Mouse (Mus musculus) kidney, adult 8-10 months (tissue): Measurements from ENCODE around the gene Zfp57.
"Not testable (repeated sequence)": the region's sequence is repeated elsewhere in the genome, so short reads cannot be mapped to it uniquely, and the experiment has no call there.

Experiments used
- DNase-seq, 2 experiments: peaks; one replicate each; pipeline ENCODE4 v3.0.0; 2022

Zfp57 gene

DNA sequence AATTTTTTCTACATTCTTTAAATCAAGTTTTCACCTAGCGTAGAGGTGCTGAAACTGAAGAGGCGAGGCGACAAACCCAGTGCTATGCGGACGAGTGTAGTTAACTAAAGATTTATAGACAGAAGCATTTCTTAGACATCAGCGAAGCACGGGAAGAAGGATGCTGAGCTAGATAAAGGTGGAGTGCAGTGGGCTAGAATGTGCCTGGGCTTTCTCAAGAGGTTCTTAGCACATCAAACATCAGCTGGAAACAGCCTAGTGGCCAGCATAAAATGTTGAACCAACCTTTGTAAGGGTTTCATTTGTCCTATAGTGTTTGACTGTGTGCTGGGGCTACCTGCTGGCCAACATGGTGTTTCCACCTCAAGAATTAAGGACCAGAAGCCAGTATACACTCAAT is at the start of gene Zfp57:
TSS of gene Zfp57 (plus strand) at position 301 of the 400 bp plus-strand sequence.
- DNase-seq = no peak

GRCm38 (mm10) chr17:36952631-36953030 is 48.3 kb upstream of the Zfp57 start:
- no peak for DNase-seq

DNA sequence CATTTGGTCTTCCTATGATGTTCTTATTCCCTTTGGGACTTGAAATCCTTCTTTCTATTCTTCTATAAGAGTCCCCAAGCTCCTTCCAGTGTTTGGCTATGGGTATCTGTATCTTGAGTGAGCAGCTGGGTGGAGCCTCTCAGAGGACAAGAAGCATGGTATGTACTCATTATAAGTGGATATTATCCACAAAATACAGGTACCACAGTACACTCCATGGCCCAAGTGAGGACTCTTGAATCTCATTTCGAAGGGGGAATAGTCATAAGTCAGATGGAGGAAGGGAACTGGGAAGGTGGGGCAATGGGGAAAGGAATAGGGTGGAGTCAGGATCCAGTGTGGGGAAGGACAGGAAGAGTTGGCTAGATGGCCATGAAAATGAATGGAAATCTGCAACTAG is 47.9 kb upstream of the Zfp57 start:
- DNase-seq = no peak

DNA sequence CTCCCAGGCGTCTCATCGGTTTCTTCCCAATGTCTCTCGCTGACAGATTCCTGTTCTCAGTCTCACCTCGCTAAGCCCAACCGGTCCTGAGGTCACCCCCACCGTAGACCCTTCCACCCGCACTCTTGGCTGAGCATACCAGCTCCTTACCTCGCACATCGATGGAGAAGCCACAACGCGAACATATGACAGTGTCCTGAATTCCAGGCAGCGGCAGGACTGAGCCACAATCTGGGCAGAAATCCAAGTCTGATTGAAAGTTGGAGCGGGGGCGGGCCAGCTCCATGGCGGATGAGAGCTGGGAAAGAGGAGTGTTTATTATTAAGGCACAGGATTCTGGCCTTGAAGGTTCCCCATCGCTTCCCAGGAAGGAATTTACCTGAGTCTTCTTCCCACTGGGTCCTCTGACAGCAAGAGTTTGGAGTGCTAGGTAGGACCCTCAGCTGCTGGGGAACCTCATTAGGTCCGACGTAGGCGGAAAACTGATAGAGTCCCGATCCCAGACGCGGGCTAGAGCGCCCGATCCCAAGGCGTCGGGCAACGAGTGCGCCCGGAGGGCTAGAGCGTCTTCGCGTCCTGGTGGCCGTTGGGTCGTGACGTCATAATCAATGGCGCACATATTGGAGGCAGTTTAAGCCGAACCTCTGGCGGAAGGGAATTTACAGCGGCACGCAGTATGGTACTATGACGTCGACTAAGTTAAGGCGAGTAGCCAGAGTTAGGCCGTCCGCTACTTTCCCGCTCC is 42.8 kb upstream of the Zfp57 start, which contains the start of the genes Znrd1 and Znrd1as:
TSS of gene Znrd1 (minus strand) at position 561 of the 745 bp plus-strand sequence.
TSS of gene Znrd1as (plus strand) at position 594 of the 745 bp plus-strand sequence.
- peak; percentile 95 to 96 for DNase-seq

- DNase-seq = no peak
Observed at GRCm38 (mm10) chr17:36958884-36959283, 42.1 kb upstream of the Zfp57 start.

- no peak for DNase-seq
Observed at GRCm38 (mm10) chr17:36961125-36961524, 39.8 kb upstream of the Zfp57 start.

GRCm38 (mm10) chr17:36966875-36967274 is 34.1 kb upstream of the Zfp57 start:
- DNase-seq = no peak

DNA sequence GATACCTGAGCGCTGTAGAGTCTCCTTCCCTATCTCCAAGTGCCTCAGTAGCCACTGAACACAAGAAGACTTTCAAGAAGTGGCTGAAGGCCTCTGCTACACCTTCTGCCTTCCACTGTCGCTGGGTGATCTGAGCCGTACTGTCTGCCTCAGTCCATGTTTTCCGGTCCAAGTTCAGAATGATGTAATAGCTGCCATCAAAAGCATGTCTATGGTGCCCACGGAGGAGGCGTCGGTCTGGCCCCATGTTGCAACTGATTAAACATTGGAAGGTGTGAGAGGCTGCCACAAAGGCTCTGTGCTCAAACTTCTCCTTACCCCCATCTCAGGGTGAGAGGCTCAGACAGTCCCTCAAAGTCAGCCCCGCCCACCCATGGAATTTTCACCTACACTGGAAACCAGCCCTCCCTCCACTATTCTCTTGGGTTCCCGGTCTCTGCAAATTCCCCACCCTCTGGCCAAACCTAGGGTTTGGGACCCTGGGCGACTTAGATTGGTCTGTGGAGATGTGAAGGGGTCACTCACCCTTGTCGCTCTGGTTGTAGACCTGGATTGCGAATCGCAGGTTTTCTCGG is 30.6 kb upstream of the Zfp57 start:
- DNase-seq = no peak

- no peak for DNase-seq
Observed at GRCm38 (mm10) chr17:36971172-36971850, 29.7 kb upstream of the Zfp57 start.

- no peak for DNase-seq
Observed at GRCm38 (mm10) chr17:36972791-36973190, 28.2 kb upstream of the Zfp57 start.

- DNase-seq = no peak
Observed at GRCm38 (mm10) chr17:36973271-36973787, 27.6 kb upstream of the Zfp57 start.

DNA sequence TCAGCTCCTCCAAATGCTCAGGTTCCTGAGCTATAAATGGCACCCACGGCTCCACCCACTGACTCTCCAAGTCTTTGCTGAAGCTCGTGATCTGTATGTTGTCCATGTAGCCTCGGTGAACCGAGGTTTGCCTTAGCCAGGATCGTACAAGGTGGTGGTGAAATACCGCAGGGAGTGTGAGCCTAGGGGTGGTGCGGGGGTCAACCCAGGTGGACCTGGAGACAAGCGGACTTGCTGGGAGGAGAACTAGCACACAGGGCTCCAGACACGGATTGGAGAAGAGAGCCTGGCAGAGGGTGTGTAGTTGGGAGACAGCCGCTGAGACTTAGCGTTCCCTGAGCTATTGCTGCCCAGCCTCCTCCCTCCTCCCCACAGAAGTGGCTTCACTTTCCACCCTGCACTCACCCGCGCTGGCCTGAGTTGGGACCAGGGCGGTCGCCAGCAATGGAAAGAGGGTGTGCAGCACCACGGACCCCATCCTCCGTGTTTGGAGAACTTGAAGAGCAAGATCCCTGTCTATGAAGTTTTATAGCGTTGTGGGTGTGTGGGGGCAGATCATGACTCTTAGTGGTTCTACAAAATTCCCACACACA is 19.6 kb upstream of the Zfp57 start, which contains the start of gene 2410137M14Rik:
TSS of gene 2410137M14Rik (minus strand) at position 17 of the 593 bp plus-strand sequence.
- no peak for DNase-seq

DNA sequence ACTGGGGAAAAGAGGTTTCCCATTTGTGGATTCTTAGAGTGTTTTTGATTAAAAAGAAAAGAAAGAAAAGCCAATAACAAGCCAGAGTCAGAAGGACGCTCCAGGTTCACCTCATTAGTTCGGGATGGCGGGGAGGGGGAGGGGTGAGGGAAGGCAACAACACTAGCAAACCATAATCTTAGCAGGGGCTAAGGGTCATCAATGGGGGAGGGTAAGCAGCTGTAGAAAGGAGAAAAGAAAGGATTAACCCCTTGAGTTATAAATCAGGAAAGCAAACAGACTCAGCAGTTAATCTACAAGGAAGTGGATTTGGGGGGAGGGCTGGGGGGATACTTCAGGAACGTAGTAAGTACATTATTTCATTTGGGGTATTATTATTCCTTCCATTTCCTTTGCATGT is 19.1 kb upstream of the Zfp57 start:
- DNase-seq = no peak

GRCm38 (mm10) chr17:36982253-36983155 is 18.5 kb upstream of the Zfp57 start:
- DNase-seq = no peak

- DNase-seq = no peak
Observed at GRCm38 (mm10) chr17:36988475-36988874, 12.5 kb upstream of the Zfp57 start.

DNA sequence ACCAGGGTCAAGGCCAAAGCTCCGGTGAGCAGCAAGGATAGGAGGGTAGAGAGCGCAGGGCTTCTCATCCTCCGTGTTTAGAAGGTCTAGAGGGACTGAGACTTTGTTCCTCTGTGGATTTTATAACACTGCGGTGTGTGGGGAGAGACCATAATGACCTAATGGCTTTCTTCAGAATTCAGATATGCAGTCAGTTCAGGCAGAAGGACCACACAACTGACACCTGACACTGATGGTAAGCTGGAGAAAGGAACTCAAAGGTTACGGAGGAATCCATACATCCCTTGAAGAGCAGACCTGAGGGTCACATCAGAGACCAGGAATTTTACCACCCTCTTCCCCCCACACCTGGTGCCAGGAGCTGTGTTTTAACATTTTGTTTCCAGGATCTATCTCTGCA is 11.5 kb upstream of the Zfp57 start, which contains the start of gene H2-M5:
TSS of gene H2-M5 (minus strand) at position 101 of the 400 bp plus-strand sequence.
- no peak for DNase-seq

DNA sequence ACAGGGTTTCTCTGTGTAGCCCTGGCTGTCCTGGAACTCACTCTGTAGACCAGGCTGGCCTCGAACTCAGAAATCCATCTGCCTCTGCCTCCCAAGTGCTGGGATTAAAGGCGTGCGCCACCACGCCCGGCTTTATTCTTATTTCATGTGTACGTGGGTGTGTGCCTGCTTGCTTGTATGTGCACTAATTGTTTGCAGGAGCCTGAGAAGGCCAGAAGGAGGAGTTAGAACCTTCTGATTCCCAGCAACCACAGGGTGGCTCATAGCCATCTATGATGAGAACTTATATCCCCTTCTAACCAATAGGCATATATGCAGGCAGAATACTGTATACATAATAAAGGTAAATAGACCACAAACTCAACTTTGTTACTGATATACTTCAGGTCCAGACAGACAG is 10.3 kb upstream of the Zfp57 start:
- DNase-seq = not testable (repeated sequence)

GRCm38 (mm10) chr17:36992336-36993104 is 8.4 kb upstream of the Zfp57 start:
- no peak for DNase-seq

- no peak for DNase-seq
Observed at GRCm38 (mm10) chr17:36993770-36994325, 7.1 kb upstream of the Zfp57 start.

DNA sequence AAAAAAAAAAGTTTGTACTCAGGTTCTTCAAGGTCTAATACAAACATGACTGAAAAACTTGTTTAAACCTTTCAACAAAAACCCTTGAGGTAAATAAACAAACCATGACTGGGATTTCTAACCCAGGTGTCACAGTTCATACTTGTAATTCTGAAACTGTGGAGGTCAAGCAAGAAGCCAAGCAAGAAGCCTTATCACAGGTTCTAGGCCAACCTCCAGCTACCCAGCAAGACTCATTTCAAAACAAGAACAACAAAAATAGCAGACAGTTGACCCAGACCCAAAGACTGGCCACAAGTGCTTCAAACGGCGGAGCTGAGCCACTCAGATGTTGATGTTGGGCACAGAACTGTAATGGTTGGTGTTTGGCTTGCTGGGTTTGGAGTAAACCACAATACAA is 6.4 kb upstream of the Zfp57 start:
- no peak for DNase-seq

GRCm38 (mm10) chr17:36995448-36995847 is 5.5 kb upstream of the Zfp57 start:
- no peak for DNase-seq
